Mouse (Mus musculus): Measurements from ENCODE around the gene Olfr133.
"Not testable (repeated sequence)": the region's sequence is repeated elsewhere in the genome, so short reads cannot be mapped to it uniquely, and the experiment has no call there.

Gene Olfr133

GRCm38 (mm10) chr17:38144981-38145380 lies at the start of gene Olfr133:
Gene Olfr133 (plus strand): TSS chr17:38145281.
- in situ Hi-C loops (cut with MboI; ENCODE audit: low sequenced_read_pairs) = no loop called here

DNA sequence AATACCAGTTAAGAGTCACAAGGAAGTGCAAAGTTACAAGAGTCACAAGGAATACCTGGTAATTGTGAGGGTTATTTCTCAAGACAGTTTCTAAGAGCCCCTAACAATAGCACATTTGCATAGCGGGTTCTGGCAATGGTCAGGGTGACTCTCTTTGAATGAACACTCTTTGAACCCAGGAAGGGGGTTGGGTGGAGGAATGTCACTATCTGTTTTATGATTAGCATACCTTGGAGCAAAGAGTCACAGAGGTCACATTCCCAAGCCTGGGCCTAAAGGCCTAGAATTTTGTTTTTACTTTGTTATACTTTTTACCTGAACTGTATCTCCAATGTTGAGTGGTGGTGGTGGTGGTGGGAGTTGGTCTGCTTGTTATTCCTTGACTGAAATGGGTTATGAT lies 20.9 kb upstream of the Olfr133 start:
- in situ Hi-C loops (cut with MboI; ENCODE audit: low sequenced_read_pairs) = not testable (repeated sequence)

DNA sequence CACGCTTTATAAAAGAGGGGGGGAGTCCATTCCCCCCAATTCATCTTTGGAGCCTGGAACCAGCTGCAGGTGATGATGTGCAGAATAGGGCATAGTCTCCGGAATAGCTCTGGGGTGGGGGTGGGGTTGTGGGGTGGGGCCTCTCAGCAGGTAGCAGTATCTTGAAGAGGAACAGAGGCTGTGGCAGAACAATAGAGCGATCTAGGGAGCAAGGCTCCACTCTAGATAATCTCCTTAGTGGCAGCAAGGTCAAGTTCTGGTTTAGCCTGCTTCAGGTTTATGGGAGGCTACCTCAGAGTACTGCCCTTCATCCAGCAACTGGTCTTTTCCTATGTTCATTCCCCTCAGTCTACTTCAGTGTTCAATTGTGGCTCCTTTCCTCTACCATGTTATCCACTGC lies 19.7 kb upstream of the Olfr133 start:
- in situ Hi-C loops (cut with MboI; ENCODE audit: low sequenced_read_pairs) = not testable (repeated sequence)

DNA sequence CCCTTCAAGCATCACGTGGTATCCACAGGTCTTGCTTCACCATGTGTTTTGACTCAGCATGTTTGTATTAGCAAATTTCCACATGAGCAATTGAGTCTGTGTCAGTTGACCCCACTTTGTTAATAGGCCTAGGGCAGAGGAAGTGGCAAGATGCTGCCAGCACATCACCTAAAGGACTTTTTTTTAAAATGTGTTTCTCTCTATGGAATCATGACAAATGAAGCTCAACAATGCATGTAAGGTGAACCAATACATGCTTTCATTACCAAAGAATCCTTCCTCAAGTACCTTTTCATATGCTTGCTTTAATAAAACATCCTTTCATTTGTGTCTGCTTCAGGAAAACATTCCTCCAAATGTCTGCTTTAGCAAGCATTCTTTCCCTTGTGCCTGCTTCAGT lies 10.7 kb upstream of the Olfr133 start, which contains the start of gene Olfr132:
Gene Olfr132 (minus strand): TSS at position 101 of the 400 bp plus-strand sequence.
- in situ Hi-C loops (cut with MboI; ENCODE audit: low sequenced_read_pairs) = no loop called here

- in situ Hi-C loops (cut with MboI; ENCODE audit: low sequenced_read_pairs) = no loop called here
Measured at GRCm38 (mm10) chr17:38171088-38171487, 26.0 kb downstream of the Olfr133 start, which contains the start of gene Olfr134. Gene Olfr134 (plus strand): TSS chr17:38171388.
